Mouse (Mus musculus): Measurements from ENCODE around the gene Lmx1a.

Lmx1a gene

DNA sequence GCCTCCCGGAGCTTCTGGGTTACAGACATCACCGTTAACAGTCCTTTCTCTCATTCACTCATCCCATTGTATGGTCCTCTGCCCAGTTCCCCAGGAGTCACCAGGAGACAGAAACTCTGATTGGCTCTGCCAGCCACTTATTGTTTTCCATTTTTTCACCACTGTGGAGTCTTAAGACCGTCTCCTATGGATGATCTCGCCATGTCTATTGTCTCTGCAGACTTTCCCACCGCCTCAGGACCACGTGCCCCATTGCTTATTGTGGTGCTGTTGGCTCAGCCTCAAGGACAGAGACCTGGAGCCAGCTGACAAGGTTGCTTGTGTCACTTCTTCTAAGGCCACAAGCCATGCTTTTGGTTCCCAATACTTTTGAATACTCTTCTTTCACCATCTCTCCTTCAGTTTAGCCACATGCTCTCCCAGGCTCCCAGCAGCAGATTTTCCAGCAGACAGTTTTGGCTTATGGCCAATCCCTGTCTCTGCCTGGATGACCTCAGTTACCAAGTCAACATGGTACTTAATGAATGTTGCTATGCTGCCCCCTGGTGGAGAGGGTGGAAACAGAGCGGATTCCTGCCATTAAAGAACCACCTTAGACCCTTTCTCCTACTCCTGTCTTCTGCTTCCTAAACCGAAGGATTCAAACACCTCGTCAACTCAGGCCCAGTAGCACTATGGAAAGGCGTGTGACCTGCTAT is 92.9 kb downstream of the Lmx1a start:
- in situ Hi-C loops (cut with MboI, MseI) = no loop called here

DNA sequence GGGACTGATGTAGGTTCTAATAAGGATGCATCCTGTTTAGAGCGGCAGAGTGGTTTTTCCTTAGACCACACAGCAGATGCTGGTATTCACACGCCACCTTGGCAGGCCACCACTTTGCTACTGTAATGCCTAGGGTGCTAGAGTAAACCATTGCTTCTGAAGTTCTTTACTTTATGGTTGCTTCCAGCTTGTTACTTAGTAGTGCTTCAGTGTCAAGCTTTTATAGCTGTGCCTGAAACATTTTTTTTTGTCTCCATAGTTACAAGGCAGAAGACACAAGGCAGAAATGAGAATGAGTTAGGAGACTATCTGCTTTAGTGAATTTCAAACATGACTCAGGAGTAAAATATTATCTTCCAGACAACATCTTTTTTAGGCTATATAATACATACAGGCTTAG is 95.0 kb downstream of the Lmx1a start:
- in situ Hi-C loops (cut with MboI, MseI) = no loop called here

DNA sequence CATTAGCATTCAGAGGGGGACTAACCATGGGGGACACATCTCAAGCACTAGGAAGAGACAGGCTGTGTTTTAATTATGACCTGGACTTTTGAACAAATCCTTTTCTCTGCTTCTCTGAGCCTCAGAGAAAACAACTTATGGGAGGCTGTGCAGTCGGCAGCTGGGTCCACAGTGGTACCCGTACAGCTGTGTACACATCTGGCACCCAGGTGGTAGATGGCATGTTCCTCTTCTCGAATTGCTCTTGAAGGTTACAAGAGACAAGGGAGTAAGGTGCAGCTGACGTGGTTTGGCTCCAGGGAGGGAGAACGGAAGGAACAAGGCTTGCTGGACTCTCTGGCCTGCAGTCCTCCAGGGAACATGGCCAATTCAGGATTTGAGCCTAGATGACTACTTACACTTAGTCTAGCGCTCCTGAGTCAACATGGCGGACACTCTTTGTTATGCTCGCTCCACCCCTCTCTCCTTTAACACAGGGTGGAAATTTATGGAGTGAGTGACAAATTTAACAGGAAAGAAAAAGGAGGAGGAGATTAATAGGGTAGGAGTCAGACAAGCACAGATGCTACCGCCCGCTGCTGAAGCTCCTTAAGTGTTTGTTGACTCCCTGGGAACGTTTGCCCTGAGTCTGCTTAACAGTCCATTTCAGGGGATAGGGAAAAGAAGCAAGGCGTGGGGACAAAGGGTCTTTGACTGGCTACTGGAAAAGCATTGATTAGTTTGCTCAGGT is 99.8 kb downstream of the Lmx1a start:
- in situ Hi-C loops (cut with MboI, MseI) = no loop called here

DNA sequence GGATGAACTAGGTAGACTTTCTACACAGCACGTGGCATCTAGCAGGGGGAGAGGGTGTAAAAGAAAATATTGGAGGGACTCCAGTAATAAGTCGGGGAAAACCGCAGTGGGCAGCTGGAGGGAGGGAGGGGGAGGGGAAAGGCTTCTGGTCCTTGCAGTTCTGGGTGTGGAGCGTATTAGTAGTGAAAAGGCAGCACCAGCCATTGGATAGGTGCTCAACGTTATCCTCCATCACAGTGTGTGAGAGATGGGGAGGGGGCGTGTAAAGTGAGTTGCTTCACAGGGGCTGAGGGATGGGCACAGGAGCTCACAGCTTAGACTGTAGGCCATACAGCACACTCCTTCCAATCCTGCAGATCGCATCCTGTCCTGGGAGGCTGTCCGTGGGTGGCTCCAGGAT is 100.4 kb downstream of the Lmx1a start:
- in situ Hi-C loops (cut with MboI, MseI) = no loop called here

DNA sequence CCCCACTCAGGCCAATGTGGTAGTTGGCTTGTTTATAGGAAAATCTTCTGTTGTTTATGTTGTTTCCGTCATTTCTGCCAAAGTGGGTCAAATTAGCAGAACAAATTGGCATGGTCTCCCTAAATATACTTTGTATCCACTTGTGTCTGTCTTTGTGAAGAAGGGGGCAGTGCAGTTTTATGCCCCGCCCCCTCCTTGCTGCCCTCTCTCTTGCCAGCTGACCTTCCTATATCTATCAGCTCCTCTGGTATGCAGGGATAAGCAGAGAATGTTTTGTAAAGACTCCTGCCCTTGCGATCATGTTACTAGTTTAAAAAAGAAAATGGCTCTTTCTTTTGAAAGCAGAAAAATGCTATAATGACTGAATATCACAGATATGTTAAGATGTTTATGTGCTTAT is 101.7 kb downstream of the Lmx1a start:
- in situ Hi-C loops (cut with MboI, MseI) = no loop called here

DNA sequence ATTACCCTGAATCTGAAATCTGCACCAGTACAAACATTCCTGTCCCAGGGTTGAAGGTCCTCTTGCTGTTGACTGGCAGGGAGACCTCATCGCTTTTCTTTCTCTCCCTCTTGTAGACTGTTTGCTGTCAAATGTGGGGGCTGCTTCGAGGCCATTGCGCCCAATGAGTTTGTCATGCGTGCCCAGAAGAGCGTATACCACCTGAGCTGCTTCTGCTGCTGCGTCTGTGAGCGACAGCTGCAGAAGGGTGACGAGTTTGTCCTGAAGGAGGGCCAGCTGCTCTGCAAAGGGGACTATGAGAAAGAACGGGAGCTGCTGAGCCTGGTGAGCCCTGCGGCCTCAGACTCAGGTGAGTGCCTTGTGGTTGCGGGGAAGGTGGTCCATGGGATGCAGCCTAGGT is 102.2 kb downstream of the Lmx1a start:
- in situ Hi-C loops (cut with MboI, MseI) = no loop called here

DNA sequence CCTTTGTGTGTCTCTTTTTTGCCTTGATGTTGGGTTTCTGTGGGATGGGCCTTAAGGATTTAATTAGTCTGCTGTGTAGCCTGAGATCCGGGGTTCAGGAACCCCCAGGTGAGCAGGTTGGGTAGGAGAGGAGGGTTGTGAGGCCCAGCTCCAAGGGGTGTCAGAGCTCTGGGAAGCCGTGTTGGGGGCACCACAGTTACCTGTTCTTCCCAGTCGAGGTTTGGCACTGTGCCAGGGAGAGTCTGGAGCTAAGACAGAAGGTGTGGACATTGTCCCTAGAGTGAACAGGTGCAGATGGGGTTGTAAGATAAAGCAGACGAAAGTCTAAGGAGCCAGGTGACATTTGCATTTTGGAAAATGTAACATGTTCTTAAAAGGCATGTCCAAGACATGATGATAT is 112.9 kb downstream of the Lmx1a start:
- in situ Hi-C loops (cut with MboI, MseI) = no loop called here

DNA sequence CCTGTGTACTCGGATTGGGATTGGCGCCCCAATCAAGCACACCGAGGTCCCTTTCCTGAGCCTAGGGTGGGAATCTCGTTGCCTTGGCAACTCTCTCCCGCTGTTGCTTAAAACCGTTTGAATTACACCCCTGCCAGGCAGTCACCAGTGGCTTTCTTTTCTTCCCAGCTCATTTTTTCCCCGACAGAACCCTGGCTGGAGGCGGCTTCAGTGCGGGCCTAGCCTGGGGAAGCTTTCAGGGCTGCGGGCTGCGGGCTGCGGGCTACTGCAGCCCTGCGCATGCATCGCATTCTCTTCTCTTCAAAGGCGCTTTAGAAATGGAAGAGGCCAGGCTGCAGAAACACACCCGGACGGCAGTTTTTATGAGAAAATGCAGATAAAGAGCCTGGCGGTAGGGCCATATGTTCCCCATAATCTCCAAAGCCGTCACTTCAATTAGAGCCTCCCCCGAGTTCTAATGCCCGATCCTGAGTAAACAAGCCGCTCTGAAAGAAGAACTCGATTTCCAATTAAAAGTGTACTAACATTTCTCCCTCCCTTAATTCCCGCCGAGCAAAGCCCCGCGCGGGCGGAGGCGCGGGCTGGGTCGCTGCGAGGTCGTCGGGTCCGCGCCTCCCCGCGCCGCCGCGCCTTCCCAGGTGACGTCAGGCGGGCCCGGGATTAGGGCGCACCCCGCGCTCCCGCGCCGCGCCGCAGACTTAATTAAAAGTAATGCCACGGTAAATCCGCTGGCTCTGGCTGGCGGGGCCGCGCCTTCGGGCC is 113.7 kb downstream of the Lmx1a start:
- in situ Hi-C loops (cut with MboI, MseI) = no loop called here

DNA sequence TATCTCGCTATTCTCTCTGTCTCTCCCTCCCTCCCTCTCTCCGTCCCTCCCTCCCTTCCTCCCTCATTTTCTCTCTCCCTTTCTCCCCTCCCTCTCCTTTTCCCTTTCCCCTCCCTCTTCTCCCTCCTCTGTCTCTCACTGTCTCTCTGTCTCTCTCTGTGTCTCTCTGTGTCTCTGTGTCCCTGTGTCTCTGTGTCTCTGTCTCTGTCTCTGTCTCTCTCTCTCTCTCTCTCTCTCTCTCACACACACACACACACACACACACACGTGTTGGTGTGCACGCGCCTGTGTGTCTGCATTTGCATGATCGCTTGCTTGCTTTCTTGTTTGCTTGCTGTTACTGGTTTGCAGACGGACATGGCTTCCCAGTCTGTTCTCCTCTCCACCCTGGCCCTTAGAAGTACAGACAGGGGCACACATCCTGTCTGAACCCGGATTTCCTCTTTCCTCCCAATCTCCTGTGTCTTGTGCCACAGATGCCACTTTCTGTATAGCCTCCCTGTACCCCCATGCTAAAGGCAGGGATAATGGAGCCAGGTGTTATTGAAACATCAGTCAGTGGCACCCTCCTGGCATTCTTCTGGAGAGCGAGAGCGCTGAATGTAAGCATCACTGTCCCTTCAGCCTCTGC is 114.4 kb downstream of the Lmx1a start:
- in situ Hi-C loops (cut with MboI, MseI) = no loop called here

DNA sequence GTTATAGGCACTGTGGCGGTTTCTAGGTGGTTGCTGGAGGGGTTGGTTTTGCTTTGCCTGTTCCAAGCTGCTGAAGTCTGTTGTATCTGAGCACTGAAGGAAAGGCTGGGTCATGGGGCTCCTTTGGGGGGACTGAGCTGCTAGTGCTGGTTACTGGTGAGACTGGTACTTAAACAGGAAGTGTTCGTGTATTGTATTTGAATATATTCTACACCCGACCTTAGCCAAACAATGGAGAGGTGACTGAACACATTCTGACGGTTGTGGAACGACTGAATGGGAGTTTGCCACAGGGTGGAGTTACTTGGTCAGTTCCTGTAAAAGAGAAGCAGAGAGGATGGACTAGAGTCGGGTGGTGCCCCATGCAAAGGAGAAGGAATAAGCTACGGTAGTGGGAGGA is 115.8 kb downstream of the Lmx1a start:
- in situ Hi-C loops (cut with MboI, MseI) = no loop called here

DNA sequence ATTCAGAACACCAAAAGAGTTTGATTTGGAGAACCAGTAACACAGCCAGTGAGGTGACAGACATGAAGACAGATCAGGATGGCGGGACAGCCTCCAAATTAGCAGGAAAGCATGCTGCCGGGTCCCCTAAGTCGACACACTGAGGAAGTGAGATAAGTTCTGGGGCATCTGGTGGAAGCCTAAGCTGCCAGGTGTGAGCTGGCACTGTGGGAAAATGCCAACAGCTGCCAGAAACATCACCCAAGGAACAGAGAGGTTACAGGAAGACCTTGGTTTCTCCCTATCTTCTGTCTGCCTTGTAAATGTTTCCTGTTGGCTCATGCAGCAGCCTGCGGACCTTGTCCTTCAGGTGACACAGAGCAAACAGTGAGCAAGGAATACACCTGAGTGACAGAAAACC is 122.1 kb downstream of the Lmx1a start:
- in situ Hi-C loops (cut with MboI, MseI) = no loop called here

DNA sequence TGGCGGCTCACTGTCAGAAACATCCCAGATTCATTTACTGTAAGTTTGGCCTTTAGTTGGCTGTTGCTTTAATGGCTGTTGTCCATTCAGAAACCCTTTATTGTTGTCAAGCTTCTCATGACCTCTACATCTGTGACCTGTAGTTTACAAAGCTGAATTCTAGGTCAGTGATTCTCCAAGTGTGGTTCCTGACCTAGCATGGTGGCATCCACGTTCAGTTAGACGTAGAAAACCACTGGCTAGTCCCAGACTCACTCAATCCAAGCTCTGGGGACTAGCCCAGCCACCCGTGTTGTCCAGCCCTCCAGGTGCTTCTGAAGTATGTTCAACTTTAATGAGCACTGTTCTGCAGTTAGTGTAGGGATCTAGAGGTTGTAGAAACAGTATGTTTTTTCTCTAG is 126.1 kb downstream of the Lmx1a start:
- in situ Hi-C loops (cut with MboI, MseI) = no loop called here

DNA sequence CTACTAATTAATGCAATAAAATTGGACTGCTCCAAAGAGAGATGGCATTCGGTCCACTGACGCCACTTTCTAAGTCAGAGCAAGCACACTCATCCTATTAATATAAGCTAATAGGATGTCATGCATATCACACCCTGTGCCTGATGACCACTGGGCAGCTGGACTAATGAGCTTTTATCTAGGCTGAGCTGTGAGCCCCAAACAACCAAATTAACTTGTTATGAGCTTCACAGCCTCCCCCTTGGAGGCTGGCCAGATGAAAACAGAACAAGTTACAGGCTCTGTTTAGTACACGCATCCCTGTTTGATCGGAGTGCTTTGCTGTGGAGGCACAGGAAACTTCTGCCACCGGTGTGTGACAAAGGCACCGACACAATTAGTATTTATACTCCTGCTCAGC is 128.0 kb downstream of the Lmx1a start:
- in situ Hi-C loops (cut with MboI, MseI) = no loop called here

DNA sequence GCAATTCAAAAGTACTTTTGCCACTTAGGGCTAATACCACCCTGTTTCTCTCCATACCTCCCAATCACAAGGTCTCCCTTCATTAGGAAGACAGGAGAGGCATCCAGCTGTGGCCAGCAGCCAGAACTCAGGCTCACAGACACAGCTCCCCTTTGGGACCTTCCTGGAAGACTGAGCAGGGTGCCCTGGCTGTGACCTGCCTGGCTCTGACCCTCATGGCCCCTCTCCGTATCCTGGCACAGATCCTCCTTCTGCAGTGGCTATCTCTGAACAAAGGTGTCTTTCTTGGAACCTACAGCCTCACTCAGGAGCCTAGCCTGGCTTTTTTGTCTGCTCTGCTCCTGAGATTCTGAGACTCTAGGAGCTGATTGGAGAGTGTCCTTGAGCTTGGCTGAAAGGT is 128.6 kb downstream of the Lmx1a start:
- in situ Hi-C loops (cut with MboI, MseI) = no loop called here

DNA sequence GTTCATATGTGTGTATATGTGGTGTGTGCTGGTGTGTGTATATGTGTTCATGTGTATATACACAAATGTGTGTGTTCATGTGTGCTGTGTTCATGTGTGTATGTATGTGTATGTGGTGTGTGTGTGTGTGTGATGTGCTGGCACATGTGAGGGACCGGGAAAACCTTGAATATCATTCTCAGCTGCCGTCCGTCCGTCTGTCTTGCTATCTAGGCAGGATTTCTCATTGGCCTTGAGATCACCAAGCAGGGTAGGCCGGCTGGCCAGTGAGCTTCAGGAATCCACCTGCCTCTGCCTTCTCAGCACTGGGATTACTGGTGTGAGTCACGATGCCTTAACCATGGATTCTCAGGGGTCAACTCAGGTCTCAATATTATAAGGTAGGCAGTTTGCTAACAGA is 131.0 kb downstream of the Lmx1a start:
- in situ Hi-C loops (cut with MboI, MseI) = no loop called here

DNA sequence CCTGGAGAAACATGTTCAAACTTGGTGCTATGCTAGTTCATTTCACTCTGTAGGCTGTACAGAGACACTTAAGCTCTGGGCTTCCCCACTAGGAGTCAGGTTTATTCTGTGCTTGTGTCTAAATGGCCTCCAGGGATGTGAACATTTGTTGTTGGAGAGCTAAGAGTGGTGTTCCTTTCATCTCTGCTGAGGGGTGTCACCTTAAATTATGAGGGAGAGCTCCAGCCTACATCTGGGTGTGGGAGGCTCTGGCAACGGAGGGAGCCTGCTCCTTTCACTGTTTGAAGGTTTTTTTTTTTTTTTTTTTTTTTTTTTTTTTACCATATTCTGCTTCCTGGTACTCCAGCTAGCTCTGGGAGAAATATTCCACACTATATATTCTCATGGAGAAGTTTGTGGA is 132.1 kb downstream of the Lmx1a start:
- in situ Hi-C loops (cut with MboI, MseI) = no loop called here

DNA sequence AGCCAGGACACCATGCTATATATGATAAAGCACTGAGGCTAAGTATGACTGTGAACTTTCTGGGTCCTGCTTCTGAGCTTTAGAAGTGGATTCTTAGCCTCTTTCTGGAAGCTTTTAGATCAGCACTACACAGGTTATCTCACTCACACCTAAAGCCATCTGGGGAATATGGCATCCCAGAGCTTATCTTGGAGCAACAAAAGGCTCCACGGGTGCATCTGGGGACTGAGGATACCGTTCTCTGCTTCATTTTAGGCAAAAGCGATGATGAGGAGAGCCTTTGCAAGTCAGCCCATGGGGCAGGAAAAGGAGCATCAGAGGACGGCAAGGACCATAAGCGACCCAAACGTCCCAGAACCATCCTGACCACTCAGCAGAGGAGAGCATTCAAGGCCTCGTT is 141.3 kb downstream of the Lmx1a start:
- in situ Hi-C loops (cut with MboI, MseI) = no loop called here

DNA sequence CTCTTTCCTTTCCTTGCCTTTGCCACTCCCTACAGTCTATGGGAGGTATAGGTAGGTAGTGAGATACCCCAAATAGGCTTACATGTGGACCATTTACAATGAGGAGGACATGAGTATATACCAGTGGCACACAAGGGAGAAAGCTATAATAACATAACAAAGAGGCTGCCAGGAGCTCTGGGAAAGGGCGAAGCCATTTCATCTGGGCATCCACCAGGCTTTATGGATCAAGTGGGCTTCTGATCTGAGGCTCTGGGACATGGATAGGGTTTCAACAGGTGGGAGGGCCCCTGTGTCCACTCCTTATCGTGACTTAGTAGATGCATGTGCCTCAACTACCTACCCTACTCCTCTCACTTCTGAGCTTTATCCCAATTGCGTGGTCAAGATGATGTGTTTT is 142.6 kb downstream of the Lmx1a start:
- in situ Hi-C loops (cut with MboI, MseI) = no loop called here

DNA sequence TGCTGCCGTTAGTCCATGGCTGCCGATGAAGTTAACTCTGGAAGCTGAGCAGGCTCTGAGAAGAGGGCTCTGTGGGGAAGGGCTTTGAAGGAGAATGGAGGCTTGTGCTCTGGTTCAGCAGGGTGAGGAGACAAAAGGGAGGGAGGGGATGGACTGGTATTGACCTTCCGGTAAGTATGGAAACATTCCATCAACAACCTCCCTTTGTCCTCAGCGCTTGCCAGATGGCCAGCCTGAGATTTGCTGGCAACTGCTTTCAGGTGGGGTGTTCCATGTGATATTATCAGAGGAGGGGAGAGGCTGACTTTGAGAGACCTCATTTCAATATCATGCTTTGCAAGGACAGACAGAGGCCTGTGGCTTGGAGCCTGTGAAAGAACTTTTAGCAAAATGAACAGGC is 165.8 kb downstream of the Lmx1a start:
- in situ Hi-C loops (cut with MboI, MseI) = no loop called here

DNA sequence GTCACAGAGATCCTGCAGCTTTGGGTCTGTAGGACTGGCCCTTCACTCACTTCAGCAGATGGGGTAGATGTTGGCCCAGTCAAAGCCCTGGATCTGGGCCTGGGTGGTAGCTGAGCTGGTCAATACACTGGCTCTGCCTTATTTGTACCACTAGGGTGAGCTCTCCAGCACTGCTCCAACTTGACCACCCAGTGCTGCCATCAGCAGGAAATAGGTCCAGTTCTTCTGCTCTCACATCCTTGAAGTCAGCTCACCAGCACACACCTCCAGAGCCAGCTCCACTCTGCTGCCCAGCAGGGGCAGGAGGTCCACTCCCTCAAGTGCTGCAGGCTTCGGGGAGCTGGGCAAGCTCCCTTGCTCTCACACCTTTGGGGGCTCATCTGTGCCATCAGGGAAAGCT is 183.0 kb downstream of the Lmx1a start:
- in situ Hi-C loops (cut with MboI, MseI) = no loop called here

DNA sequence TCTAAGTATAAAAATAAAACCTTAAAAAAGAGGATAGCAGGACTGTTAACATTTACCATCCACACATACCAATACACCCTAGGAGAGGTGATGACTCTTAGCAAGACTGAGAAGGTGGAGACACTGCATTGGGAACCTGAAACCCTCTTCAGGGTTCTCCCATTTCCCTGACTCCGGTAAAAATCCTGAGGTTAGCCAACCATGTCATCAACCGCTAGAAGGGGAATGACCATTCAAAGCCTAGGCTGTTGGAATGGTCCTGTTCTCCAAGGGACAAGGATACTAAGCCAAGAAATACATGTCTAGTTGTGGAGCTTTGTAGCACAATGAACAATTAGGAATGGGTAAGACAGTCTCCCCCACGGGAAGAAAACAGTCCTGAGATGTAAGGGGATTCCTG is 185.1 kb downstream of the Lmx1a start:
- in situ Hi-C loops (cut with MboI, MseI) = no loop called here

DNA sequence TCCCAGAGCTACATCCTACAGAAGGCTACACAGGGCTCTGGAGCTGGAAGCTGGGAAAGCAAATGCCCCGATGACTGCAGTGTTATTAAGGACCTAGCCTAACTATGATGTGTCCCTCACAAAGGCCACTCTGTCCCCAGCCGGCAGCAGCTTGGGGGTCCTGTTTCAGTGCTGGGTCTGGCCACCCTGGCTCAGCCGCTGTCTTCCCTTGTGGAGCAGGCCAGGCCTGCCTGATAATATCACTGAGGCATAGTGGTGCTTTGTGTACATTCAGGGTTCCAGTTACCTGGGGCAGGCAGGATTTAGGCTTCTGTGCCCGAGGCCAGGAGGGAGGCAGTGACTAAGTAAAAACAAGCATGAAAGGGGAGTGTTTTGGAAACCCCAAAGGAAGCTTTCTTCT is 188.9 kb downstream of the Lmx1a start:
- in situ Hi-C loops (cut with MboI, MseI) = no loop called here
